Mouse (Mus musculus) inflammation-experienced regulatory T-cells, adult 6 months (primary cell): ENCODE measurements at regions not wholly inside any gene's neighbourhood (a gene's known extent, or its start where the extent isn't known, plus 50 kb on each side); places are given as distances from the start of the nearest gene placed in this dataset.

Experiments
- ATAC-seq: one replicate; pipeline ENCODE4 v1.8.0; 2017

DNA sequence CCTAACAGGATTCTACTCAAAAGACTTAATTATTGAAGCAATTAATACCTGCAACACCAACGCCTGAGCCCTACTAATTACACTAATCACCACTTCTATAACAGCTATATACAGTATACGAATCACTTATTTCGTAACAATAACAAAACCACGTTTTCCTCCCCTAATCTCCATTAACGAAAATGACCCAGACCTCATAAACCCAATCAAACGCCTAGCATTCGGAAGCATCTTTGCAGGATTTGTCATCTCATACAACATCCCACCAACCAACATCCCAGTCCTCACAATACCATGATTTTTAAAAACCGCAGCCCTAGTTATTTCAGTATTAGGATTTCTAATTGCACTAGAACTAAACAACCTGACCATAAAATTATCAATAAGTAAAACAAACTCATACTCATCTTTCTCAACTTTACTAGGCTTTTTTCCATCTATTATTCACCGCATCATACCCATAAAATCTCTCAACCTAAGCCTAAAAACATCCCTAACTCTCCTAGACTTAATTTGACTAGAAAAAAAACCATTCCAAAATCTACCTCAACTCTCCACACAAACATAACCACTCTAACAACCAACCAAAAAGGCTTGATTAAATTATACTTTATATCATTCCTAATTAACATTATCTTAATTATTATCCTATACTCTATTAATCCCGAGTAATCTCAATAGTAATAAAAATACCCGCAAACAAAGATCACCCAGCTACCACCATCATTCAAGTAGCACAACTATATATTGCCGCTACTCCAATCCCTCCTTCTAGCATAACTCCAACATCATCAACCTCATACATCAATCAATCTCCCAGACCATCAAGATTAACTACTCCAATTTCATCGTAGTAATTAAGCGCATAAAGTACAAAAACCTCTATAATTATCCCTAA is 830.9 kb upstream of the Tyrp1 start:
- ATAC-seq: peak; percentile 99

DNA sequence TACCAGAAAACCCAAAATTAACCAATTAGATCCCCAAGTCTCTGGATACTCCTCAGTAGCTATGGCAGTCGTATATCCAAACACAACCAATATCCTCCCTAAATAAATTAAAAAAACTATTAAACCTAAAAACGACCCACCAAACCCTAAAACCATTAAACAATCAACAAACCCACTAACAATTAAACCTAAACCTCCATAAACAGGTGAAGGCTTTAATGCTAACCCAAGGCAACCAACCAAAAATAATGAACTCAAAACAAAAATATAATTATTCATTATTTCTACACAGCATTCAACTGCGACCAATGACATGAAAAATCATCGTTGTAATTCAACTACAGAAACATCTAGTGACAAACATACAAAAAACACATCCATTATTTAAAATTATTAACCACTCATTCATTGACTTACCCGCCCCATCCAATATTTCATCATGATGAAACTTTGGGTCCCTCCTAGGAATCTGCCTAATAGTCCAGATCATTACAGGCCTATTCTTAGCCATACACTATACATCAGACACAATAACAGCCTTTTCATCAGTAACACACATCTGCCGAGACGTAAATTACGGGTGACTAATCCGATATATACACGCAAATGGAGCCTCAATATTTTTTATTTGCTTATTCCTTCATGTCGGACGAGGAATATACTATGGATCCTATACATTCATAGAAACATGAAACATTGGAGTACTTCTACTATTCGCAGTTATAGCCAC is 830.1 kb upstream of the Tyrp1 start:
- peak; percentile 91 for ATAC-seq

DNA sequence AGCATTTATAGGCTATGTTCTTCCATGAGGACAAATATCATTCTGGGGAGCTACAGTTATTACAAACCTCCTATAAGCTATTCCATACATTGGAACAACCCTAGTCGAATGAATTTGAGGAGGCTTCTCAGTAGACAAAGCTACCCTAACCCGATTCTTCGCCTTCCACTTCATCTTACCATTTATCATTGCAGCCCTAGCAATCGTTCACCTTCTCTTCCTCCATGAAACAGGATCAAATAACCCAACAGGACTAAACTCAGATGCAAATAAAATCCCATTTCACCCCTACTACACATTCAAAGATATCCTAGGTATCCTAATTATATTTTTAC is 829.6 kb upstream of the Tyrp1 start:
- ATAC-seq: no peak

DNA sequence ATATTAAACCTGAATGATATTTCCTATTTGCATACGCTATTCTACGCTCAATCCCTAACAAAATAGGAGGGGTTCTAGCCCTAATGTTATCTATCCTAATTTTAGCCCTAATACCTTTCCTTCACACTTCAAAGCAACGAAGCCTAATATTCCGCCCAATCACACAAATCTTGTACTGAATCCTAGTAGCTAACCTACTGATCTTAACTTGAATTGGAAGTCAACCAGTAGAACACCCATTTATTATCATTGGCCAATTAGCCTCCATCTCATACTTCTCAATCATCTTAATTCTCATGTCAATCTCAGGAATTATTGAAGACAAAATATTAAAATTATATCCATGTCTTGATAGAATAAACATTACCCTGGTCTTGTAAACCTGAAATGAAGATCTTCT is 829.1 kb upstream of the Tyrp1 start:
- ATAC-seq: no peak

DNA sequence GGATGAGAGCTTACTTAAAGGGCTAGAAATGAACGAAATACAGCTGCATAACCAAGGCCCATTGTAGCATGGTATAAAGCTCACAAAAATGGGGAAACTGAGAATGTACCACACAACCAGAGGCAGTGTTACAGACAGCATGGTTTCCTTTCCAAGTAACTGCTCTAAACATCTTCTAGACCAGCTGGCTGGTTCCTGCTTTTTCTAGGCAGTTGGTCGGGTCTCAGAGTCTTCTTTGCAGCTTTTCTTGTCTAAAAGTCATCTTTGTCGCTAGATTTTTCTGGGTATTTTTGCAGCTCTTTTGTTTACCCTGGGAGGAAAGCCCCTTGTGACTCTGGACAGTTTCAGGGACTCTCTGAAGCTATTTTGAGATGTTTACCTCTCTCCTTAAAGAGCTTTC is 806.0 kb upstream of the Tyrp1 start:
- ATAC-seq: no peak

DNA sequence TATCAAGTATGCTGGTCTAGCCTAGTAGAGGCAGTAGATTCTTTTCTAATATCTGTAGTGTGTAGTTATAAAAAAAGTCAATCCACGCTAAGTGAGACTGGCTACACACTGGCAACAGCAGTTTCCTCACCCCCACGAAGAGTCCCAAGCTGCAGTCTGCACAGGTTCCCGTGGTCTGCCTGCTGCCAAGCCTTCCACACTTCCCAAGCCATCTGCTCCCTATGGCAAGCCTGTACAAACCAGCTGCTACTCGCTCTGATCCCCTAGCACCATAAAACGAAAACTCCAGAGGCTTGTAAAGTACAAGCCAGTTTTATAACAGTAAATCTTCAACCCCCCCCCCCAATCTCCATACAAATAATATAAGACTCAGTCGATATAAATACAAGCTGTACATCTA is 786.0 kb upstream of the Tyrp1 start:
- no peak for ATAC-seq
